ENCODE assay signal across 7 mouse cellular contexts in the genomic region with DNA sequence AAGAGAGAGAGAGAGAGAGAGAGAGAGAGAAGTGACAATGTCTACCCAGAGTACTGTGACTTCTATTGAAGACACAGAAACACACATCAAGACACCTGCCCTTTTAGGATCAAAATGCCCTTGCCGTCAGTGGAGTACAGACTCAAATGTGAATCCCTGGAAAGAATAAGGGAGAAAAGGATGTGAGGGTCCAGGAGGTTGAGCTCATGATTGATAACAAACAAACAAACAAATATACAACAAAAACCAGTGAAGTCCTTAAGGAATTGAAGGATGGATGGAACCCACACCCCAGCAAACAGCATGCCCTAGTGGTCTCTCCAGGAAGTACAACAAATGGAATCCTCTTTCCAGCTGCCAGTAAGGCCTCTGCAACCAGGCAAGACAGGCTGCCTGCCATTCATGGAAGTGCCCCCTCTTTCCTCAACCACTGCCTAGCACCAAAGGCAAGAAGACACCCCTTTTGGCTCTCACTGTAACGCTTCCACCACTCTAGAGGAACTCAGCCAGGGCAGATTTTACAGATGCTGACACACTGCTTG. TPM values are rescaled to one million over a fixed set of nuclear protein-coding genes. Genes with fewer than 3 reads are reported as not detected.
A peak's percentile ranks its signal among the peaks of the same experiment; 100 is the strongest.
DNase-seq lines count a peak whose midpoint lies in the region; ATAC-seq and TF ChIP-seq lines count a peak whose summit lies in the region.

No protein-coding gene starts in this region.

- H3K27me3 ChIP-seq in liver, adult 2 months (ENCODE audit: control insufficient read depth, insufficient read depth, low read length): no peaks in the 10 kb centered on the region
- H3K27me3 ChIP-seq in liver, embryonic 12.5 days (replicated peaks): 0 out of 2 replicates have a peak, but pooled peaks cover 3% of the 10 kb centered on the region
- peaks cover 11% of the 10 kb centered on the region; the same call in 1 of the 2 replicates for H3K27me3 ChIP-seq in hindbrain, embryonic 16.5 days (replicated peaks; ENCODE audit: control insufficient read depth, insufficient read depth, low read length)
- peaks cover 12% of the 10 kb centered on the region for H3K27me3 ChIP-seq in limb, embryonic 12.5 days
- no peaks in the 10 kb centered on the region for H3K27me3 ChIP-seq in small intestine, adult 2 months (ENCODE audit: control insufficient read depth, insufficient read depth, low read length)

- no peaks in the 10 kb centered on the region for H3K36me3 ChIP-seq in liver, adult 2 months (ENCODE audit: control insufficient read depth, insufficient read depth, low read length)
- no peaks in the 10 kb centered on the region for H3K36me3 ChIP-seq in liver, embryonic 12.5 days
- no peaks in the 10 kb centered on the region for H3K36me3 ChIP-seq in hindbrain, embryonic 16.5 days (ENCODE audit: control insufficient read depth, insufficient read depth, low read length)
- no peaks in the 10 kb centered on the region for H3K36me3 ChIP-seq in limb, embryonic 12.5 days
- H3K36me3 ChIP-seq in small intestine, adult 2 months (ENCODE audit: control insufficient read depth, insufficient read depth, low read length): 0 out of 2 replicates have a peak, but pooled peaks cover 6% of the 10 kb centered on the region

- 65% methylated on average over 2 of the region's 2 CpGs for WGBS in liver, adult 2 months
- WGBS in liver, embryonic 12.5 days (ENCODE audit: insufficient replicate concordance): 47% methylated on average over 2 of the region's 2 CpGs
- WGBS in hindbrain, embryonic 16.5 days: 39% methylated on average over 2 of the region's 2 CpGs
- 56% methylated on average over 2 of the region's 2 CpGs for WGBS in limb, embryonic 12.5 days
- 67% methylated on average over 2 of the region's 2 CpGs for WGBS in small intestine, adult 2 months

- no peak overlapping the region for H3K4me3 ChIP-seq in liver, adult 2 months (ENCODE audit: insufficient read depth, low read depth, low read length)
- H3K4me3 ChIP-seq in liver, embryonic 12.5 days: no peak overlapping the region
- no peak overlapping the region for H3K4me3 ChIP-seq in hindbrain, embryonic 16.5 days (ENCODE audit: low read length)
- no peak overlapping the region for H3K4me3 ChIP-seq in limb, embryonic 12.5 days (replicated peaks)
- H3K4me3 ChIP-seq in small intestine, adult 2 months (ENCODE audit: low read depth, low read length): no peak overlapping the region

- no peaks in the 10 kb centered on the region for H3K79me2 ChIP-seq in liver, adult 2 months (ENCODE audit: control insufficient read depth, insufficient read depth, low read length)

- no peaks in the 10 kb centered on the region for H3K9me3 ChIP-seq in liver, embryonic 12.5 days (replicated peaks)
- H3K9me3 ChIP-seq in hindbrain, embryonic 16.5 days (ENCODE audit: control insufficient read depth, low read length): no peaks in the 10 kb centered on the region
- H3K9me3 ChIP-seq in limb, embryonic 12.5 days: no peaks in the 10 kb centered on the region

- TF ChIP-seq POLR2A in liver, adult 2 months (IDR thresholded peaks at IDR 0.05; ENCODE audit: extremely low read depth, insufficient read depth, low read length): no peak
- TF ChIP-seq POLR2A in small intestine, adult 2 months (IDR thresholded peaks at IDR 0.05; ENCODE audit: low read depth, low read length): no peak

- ATAC-seq in liver, embryonic 12.5 days: no peak
- ATAC-seq in common myeloid progenitor, adult 5-6 weeks (replicated peaks; ENCODE audit: low read depth, poor library complexity, severe bottlenecking): peak; percentile 39
- no peak for ATAC-seq in hindbrain, embryonic 16.5 days
- ATAC-seq in limb, embryonic 12.5 days (ENCODE audit: insufficient number of reproducible peaks, insufficient read depth, low FRiP score, low TSS enrichment, low read depth): no peak

- H3K27ac ChIP-seq in liver, adult 2 months (replicated peaks; ENCODE audit: insufficient read depth, low read depth, low read length): 0 out of 2 replicates have a peak overlapping the region, but pooled peaks have one; percentile 0
- no peak overlapping the region for H3K27ac ChIP-seq in liver, embryonic 12.5 days
- H3K27ac ChIP-seq in hindbrain, embryonic 16.5 days (ENCODE audit: low read depth, low read length): peak overlapping the region; percentile 15; the same call in 1 of the 2 replicates
- 0 out of 2 replicates have a peak overlapping the region, but pooled peaks have one; percentile 29 for H3K27ac ChIP-seq in limb, embryonic 12.5 days
- no peak overlapping the region; the same call in 1 of the 2 replicates for H3K27ac ChIP-seq in small intestine, adult 2 months (ENCODE audit: insufficient read depth, low read depth, low read length)

- no peak overlapping the region for H3K4me2 ChIP-seq in liver, embryonic 12.5 days
- no peak overlapping the region for H3K4me2 ChIP-seq in hindbrain, embryonic 16.5 days (ENCODE audit: low read length)
- H3K4me2 ChIP-seq in limb, embryonic 12.5 days: peak overlapping the region; percentile 17; the same call in 1 of the 2 replicates

- H3K4me1 ChIP-seq in liver, adult 2 months (ENCODE audit: control insufficient read depth, insufficient read depth, low read length): peaks cover 8% of the 10 kb centered on the region; the same call in 1 of the 2 replicates
- peaks cover 56% of the 10 kb centered on the region for H3K4me1 ChIP-seq in liver, embryonic 12.5 days
- H3K4me1 ChIP-seq in hindbrain, embryonic 16.5 days (ENCODE audit: control insufficient read depth, insufficient read depth, low read depth, low read length): 0 out of 2 replicates have a peak, but pooled peaks cover 3% of the 10 kb centered on the region
- peaks cover 29% of the 10 kb centered on the region for H3K4me1 ChIP-seq in limb, embryonic 12.5 days (replicated peaks)
- peaks cover 24% of the 10 kb centered on the region for H3K4me1 ChIP-seq in small intestine, adult 2 months (ENCODE audit: control insufficient read depth, insufficient read depth, insufficient read length, low read length)

- peak; percentile 55 for DNase-seq in liver, adult 2 months (ENCODE audit: extremely low read depth, low read depth, low spot score)
- DNase-seq in NIH3T3 (ENCODE audit: low read depth): peak; percentile 79

- H3K9ac ChIP-seq in liver, adult 2 months (ENCODE audit: low read depth, low read length): no peak overlapping the region
- H3K9ac ChIP-seq in liver, embryonic 12.5 days: no peak overlapping the region
- H3K9ac ChIP-seq in hindbrain, embryonic 16.5 days (ENCODE audit: low read depth, low read length): no peak overlapping the region
- no peak overlapping the region for H3K9ac ChIP-seq in limb, embryonic 12.5 days (replicated peaks)

- TF ChIP-seq CTCF in liver, adult 2 months (IDR thresholded peaks at IDR 0.05; ENCODE audit: low read depth, low read length): peak; percentile 74
- peak; percentile 65; the same call in 1 of the 2 replicates for TF ChIP-seq CTCF in small intestine, adult 2 months (IDR thresholded peaks at IDR 0.05; ENCODE audit: extremely low read depth, insufficient read length, insufficient replicate concordance, low read depth, low read length)

RNA-seq across cellular contexts. Expression of a gene that starts 4.9 kb away (rescaled TPM):
- 2.2 and 2.3 TPM in 2 replicates for total RNA-seq in liver, adult 2 months (2014; rRNA removed)
- polyA plus RNA-seq in liver, adult 2 months (2012; rRNA removed): 2.6 and 4.1 TPM in 2 replicates
- polyA plus RNA-seq in liver, embryonic 12.5 days (2016; fragmentation: Nextera tagmentation; extraction: Ambion mirVana): 8.4 and 8.5 TPM in 2 replicates
- 4.5 and 6.6 TPM in 2 replicates for total RNA-seq in common myeloid progenitor, adult 5-6 weeks (2017)
- polyA plus RNA-seq in hindbrain, embryonic 16.5 days (2015; fragmentation: Nextera tagmentation; extraction: Ambion mirVana): 4.9 and 5.9 TPM in 2 replicates
- 3.3 and 5.1 TPM in 2 replicates for polyA plus RNA-seq in limb, embryonic 12.5 days (2016; fragmentation: Nextera tagmentation; extraction: Ambion mirVana)
- 110 and 341 TPM in 2 replicates for polyA plus RNA-seq in small intestine, adult 2 months (2012; rRNA removed)

RNA-seq across cellular contexts. Expression of a gene that starts 14.0 kb away (rescaled TPM):
- total RNA-seq in liver, adult 2 months (2014; rRNA removed): 77.8 and 85.8 TPM in 2 replicates
- polyA plus RNA-seq in liver, adult 2 months (2012; rRNA removed): 876 and 1,262 TPM in 2 replicates
- polyA plus RNA-seq in liver, embryonic 12.5 days (2016; fragmentation: Nextera tagmentation; extraction: Ambion mirVana): 269 and 282 TPM in 2 replicates
- total RNA-seq in common myeloid progenitor, adult 5-6 weeks (2017): 139 and 219 TPM in 2 replicates
- polyA plus RNA-seq in hindbrain, embryonic 16.5 days (2015; fragmentation: Nextera tagmentation; extraction: Ambion mirVana): 218 and 228 TPM in 2 replicates
- 259 and 277 TPM in 2 replicates for polyA plus RNA-seq in limb, embryonic 12.5 days (2016; fragmentation: Nextera tagmentation; extraction: Ambion mirVana)
- 186 and 284 TPM in 2 replicates for polyA plus RNA-seq in small intestine, adult 2 months (2012; rRNA removed)

RNA-seq across cellular contexts. Expression of a gene that starts 18.7 kb away (rescaled TPM):
- 9.0 and 12.4 TPM in 2 replicates for total RNA-seq in liver, adult 2 months (2014; rRNA removed)
- 44.0 and 52.6 TPM in 2 replicates for polyA plus RNA-seq in liver, adult 2 months (2012; rRNA removed)
- 36.7 and 38.2 TPM in 2 replicates for polyA plus RNA-seq in liver, embryonic 12.5 days (2016; fragmentation: Nextera tagmentation; extraction: Ambion mirVana)
- total RNA-seq in common myeloid progenitor, adult 5-6 weeks (2017): 12.5 and 18.6 TPM in 2 replicates
- 45.1 and 56.1 TPM in 2 replicates for polyA plus RNA-seq in hindbrain, embryonic 16.5 days (2015; fragmentation: Nextera tagmentation; extraction: Ambion mirVana)
- 149 and 176 TPM in 2 replicates for polyA plus RNA-seq in limb, embryonic 12.5 days (2016; fragmentation: Nextera tagmentation; extraction: Ambion mirVana)
- 59.9 and 66.0 TPM in 2 replicates for polyA plus RNA-seq in small intestine, adult 2 months (2012; rRNA removed)

RNA-seq across cellular contexts. Expression of a gene that starts 51.2 kb away (rescaled TPM):
- 7.1 and 10.4 TPM in 2 replicates for total RNA-seq in liver, adult 2 months (2014; rRNA removed)
- polyA plus RNA-seq in liver, adult 2 months (2012; rRNA removed): 41.3 and 50.3 TPM in 2 replicates
- polyA plus RNA-seq in liver, embryonic 12.5 days (2016; fragmentation: Nextera tagmentation; extraction: Ambion mirVana): 31.2 and 32.9 TPM in 2 replicates
- 28.8 and 46.5 TPM in 2 replicates for total RNA-seq in common myeloid progenitor, adult 5-6 weeks (2017)
- 31.4 and 35.6 TPM in 2 replicates for polyA plus RNA-seq in hindbrain, embryonic 16.5 days (2015; fragmentation: Nextera tagmentation; extraction: Ambion mirVana)
- polyA plus RNA-seq in limb, embryonic 12.5 days (2016; fragmentation: Nextera tagmentation; extraction: Ambion mirVana): 28.3 and 28.7 TPM in 2 replicates
- polyA plus RNA-seq in small intestine, adult 2 months (2012; rRNA removed): 139 and 303 TPM in 2 replicates

RNA-seq across cellular contexts. Expression of a gene that starts 52.1 kb away (rescaled TPM):
- 16.4 and 23.1 TPM in 2 replicates for total RNA-seq in liver, adult 2 months (2014; rRNA removed)
- 108 and 116 TPM in 2 replicates for polyA plus RNA-seq in liver, adult 2 months (2012; rRNA removed)
- 24.9 and 27.3 TPM in 2 replicates for polyA plus RNA-seq in liver, embryonic 12.5 days (2016; fragmentation: Nextera tagmentation; extraction: Ambion mirVana)
- total RNA-seq in common myeloid progenitor, adult 5-6 weeks (2017): 27.5 and 38.7 TPM in 2 replicates
- 58.5 and 59.9 TPM in 2 replicates for polyA plus RNA-seq in hindbrain, embryonic 16.5 days (2015; fragmentation: Nextera tagmentation; extraction: Ambion mirVana)
- 47.1 and 50.9 TPM in 2 replicates for polyA plus RNA-seq in limb, embryonic 12.5 days (2016; fragmentation: Nextera tagmentation; extraction: Ambion mirVana)
- 73.2 and 120 TPM in 2 replicates for polyA plus RNA-seq in small intestine, adult 2 months (2012; rRNA removed)

Comparison
In these comparisons a context has a peak if more than half of its experiments do, and no peak if none do; other contexts are left out.
1. H3K27ac ChIP-seq: peak in liver, adult 2 months (single experiment), hindbrain, embryonic 16.5 days (single experiment) and limb, embryonic 12.5 days (single experiment); none in liver, embryonic 12.5 days (single experiment) and small intestine, adult 2 months (single experiment).
2. RNA of a gene that starts 4.9 kb away (polyA plus RNA-seq): 110 to 341 TPM in small intestine, adult 2 months; 8.4 to 8.5 TPM in liver, embryonic 12.5 days, 4.9 to 5.9 TPM in hindbrain, embryonic 16.5 days, 2.6 to 4.1 TPM in liver, adult 2 months and 3.3 to 5.1 TPM in limb, embryonic 12.5 days; every median in the first group is over 10 times any median in the second.